ENCODE assay signal across 22 mouse cellular contexts in the genomic region with DNA sequence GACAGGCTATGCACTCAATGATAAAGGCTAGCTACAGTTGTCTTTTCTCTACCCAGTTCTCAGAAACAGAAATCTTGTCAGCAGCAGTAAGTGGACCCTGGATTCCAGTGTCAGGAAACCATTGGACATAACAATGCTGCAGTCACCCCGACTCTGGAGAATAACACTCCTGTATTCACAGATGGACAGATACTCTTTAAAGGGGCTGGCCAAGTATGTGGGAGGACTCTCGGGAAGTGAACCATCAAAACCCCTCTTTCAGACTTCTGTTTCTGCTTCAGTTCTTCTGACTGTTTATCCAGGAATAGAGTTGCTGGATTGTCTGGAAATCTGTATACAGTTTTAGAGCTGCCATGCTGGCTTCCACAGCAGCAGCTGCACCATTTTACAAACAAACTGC. TPM values are rescaled to one million over a fixed set of nuclear protein-coding genes. Genes with fewer than 3 reads are reported as not detected.
"Had no signal": no experiment of that assay in that cellular context is flagged by ENCODE, and none has a peak within 500 bp of the region (broad histone marks: within the 10 kb centered on the region; RNA-seq: fewer than 3 reads in every experiment).

No protein-coding gene starts in this region.

- H3K27ac ChIP-seq: intestine, embryonic 15.5 days; limb, embryonic 12.5 days; limb, embryonic 15.5 days; liver, embryonic 12.5 days; midbrain, embryonic 15.5 days; neural tube, embryonic 13.5 days had no signal

- H3K9me3 ChIP-seq: intestine, embryonic 15.5 days; limb, embryonic 12.5 days; limb, embryonic 15.5 days; liver, embryonic 12.5 days; midbrain, embryonic 15.5 days; neural tube, embryonic 13.5 days had no signal

- H3K36me3 ChIP-seq: intestine, embryonic 15.5 days; midbrain, embryonic 15.5 days had no signal

- DNase-seq: kidney, adult 11 months; kidney, postnatal 14 days; left cerebral cortex, postnatal 4 days; lung, adult 2 months; lung, postnatal 14 days; lung, postnatal 4 days; retina, postnatal 1 day; right cerebral cortex, postnatal 25 days; spleen, adult 18-20 months; thymus, postnatal 25 days had no signal

- H3K4me3 ChIP-seq: intestine, embryonic 15.5 days; limb, embryonic 12.5 days; limb, embryonic 15.5 days; liver, embryonic 12.5 days; midbrain, embryonic 15.5 days; myocyte; neural tube, embryonic 13.5 days had no signal

- H3K9ac ChIP-seq: intestine, embryonic 15.5 days; limb, embryonic 12.5 days; limb, embryonic 15.5 days; liver, embryonic 12.5 days; midbrain, embryonic 15.5 days; neural tube, embryonic 13.5 days had no signal

- H3K4me2 ChIP-seq: intestine, embryonic 15.5 days; limb, embryonic 12.5 days; limb, embryonic 15.5 days; liver, embryonic 12.5 days; midbrain, embryonic 11.5 days; midbrain, embryonic 15.5 days; neural tube, embryonic 13.5 days had no signal

- ATAC-seq: intestine, embryonic 15.5 days; liver, embryonic 12.5 days; midbrain, embryonic 15.5 days had no signal

- H3K27me3 ChIP-seq: intestine, embryonic 15.5 days; limb, embryonic 12.5 days; limb, embryonic 15.5 days; liver, embryonic 12.5 days; midbrain, embryonic 15.5 days; neural tube, embryonic 13.5 days had no signal

- H3K4me1 ChIP-seq: intestine, embryonic 15.5 days had no signal

RNA-seq across cellular contexts. Expression of gene Tmem239, which starts 23.6 kb away (rescaled TPM):
- polyA plus RNA-seq: intestine, embryonic 15.5 days; large intestine, adult 2 months; limb, embryonic 12.5 days; liver, embryonic 12.5 days; liver, embryonic 16.5 days; lung, adult 2 months; lung, embryonic 16.5 days; midbrain, embryonic 11.5 days; myocyte; thymus, postnatal 0 days had no signal

RNA-seq across cellular contexts. Expression of gene 1700020A23Rik, which starts 24.8 kb away (rescaled TPM):
- polyA plus RNA-seq: intestine, embryonic 15.5 days; large intestine, adult 2 months; limb, embryonic 12.5 days; limb, embryonic 15.5 days; liver, embryonic 12.5 days; liver, embryonic 16.5 days; lung, adult 2 months; lung, embryonic 16.5 days; midbrain, embryonic 11.5 days; midbrain, embryonic 15.5 days; myocyte; neural tube, embryonic 13.5 days; thymus, postnatal 0 days had no signal
